22 mouse cellular contexts compared by ENCODE assay signal in the genomic region with DNA sequence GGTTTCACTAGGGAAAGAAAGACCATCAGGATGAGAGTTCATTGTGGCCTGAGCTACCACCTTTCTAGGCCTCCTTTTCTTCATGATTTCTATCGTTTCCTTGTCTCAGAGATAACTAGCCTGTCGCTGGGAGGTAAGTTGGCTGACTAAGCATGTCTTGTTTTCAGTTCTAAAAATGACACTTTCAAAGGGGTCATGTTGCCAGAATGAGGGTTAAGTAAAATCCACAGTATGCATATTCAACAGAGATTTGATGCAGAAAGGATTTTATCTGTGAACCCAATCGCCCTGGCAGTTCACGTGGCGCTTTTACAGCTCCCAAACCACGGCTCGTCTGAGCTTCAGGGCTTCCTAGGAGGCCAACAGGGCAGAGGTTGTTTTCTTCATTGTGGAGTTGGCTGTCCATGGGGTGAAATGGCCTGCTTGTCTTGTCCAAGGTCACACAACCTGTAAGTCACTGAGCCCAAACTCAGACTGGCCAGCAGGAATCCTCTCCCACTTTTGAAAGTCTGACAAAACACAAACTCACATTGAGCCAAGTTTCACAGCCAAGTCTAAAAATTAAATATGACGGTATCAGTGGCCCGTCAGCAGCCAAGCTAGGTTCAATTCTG. TPM values are rescaled to one million over a fixed set of nuclear protein-coding genes. Genes with fewer than 3 reads are reported as not detected.
A peak's percentile ranks its signal among the peaks of the same experiment; 100 is the strongest.
DNase-seq lines count a peak whose midpoint lies in the region; ATAC-seq lines count a peak whose summit lies in the region.
"Had no signal": no experiment of that assay in that cellular context is flagged by ENCODE, and none has a peak within 500 bp of the region (broad histone marks: within the 10 kb centered on the region; RNA-seq: fewer than 3 reads in every experiment).

No protein-coding gene starts in this region.

- no peak for DNase-seq in forebrain, embryonic 10.5 days (ENCODE audit: extremely low spot score, low spot score)
- DNase-seq in kidney, postnatal 14 days = peak; percentile 6
- peak; percentile 15 to 37 for DNase-seq in kidney, postnatal 36 days
- DNase-seq: cerebellum, adult 2 months; cerebellum, postnatal 36 days; embryo, embryonic 11 days; lung, embryonic 14.5 days; thymus, postnatal 14 days had no signal

- no peaks in the 10 kb centered on the region for H3K36me3 ChIP-seq in forebrain, embryonic 10.5 days (replicated peaks)
- no peaks in the 10 kb centered on the region for H3K36me3 ChIP-seq in forebrain, embryonic 15.5 days
- H3K36me3 ChIP-seq in hindbrain, embryonic 13.5 days = no peaks in the 10 kb centered on the region
- H3K36me3 ChIP-seq in hindbrain, embryonic 16.5 days (ENCODE audit: control insufficient read depth, insufficient read depth, low read length) = no peaks in the 10 kb centered on the region
- no peaks in the 10 kb centered on the region for H3K36me3 ChIP-seq in kidney, embryonic 15.5 days
- H3K36me3 ChIP-seq: embryonic facial prominence, embryonic 13.5 days; limb, embryonic 13.5 days; midbrain, embryonic 13.5 days; neural tube, embryonic 12.5 days had no signal

- 71% methylated on average over 9 of the region's 9 CpGs for WGBS in forebrain, embryonic 10.5 days
- WGBS in forebrain, embryonic 15.5 days = 47% methylated on average over 9 of the region's 9 CpGs
- WGBS in hindbrain, embryonic 13.5 days = 71% methylated on average over 9 of the region's 9 CpGs
- 68% methylated on average over 9 of the region's 9 CpGs for WGBS in hindbrain, embryonic 16.5 days
- WGBS in kidney, embryonic 15.5 days = 66% methylated on average over 9 of the region's 9 CpGs

- H3K27me3 ChIP-seq in forebrain, embryonic 10.5 days (ENCODE audit: poor library complexity, severe bottlenecking) = peaks cover 9% of the 10 kb centered on the region; the same call in 1 of the 2 replicates
- no peaks in the 10 kb centered on the region for H3K27me3 ChIP-seq in forebrain, embryonic 15.5 days
- H3K27me3 ChIP-seq in hindbrain, embryonic 13.5 days = no peaks in the 10 kb centered on the region
- no peaks in the 10 kb centered on the region for H3K27me3 ChIP-seq in hindbrain, embryonic 16.5 days (replicated peaks; ENCODE audit: control insufficient read depth, insufficient read depth, low read length)
- H3K27me3 ChIP-seq in kidney, embryonic 15.5 days = peaks cover 4% of the 10 kb centered on the region; the same call in 1 of the 2 replicates
- H3K27me3 ChIP-seq: midbrain, embryonic 13.5 days; neural tube, embryonic 12.5 days had no signal

- no peak overlapping the region for H3K4me2 ChIP-seq in forebrain, embryonic 15.5 days (replicated peaks)
- H3K4me2 ChIP-seq in hindbrain, embryonic 13.5 days = no peak overlapping the region
- H3K4me2 ChIP-seq in hindbrain, embryonic 16.5 days (ENCODE audit: low read length) = no peak overlapping the region
- no peak overlapping the region for H3K4me2 ChIP-seq in kidney, embryonic 15.5 days
- H3K4me2 ChIP-seq: heart, embryonic 11.5 days; limb, embryonic 13.5 days; lung, embryonic 14.5 days; midbrain, embryonic 13.5 days; neural tube, embryonic 12.5 days had no signal

- no peaks in the 10 kb centered on the region for H3K9me3 ChIP-seq in forebrain, embryonic 10.5 days
- H3K9me3 ChIP-seq in forebrain, embryonic 15.5 days = no peaks in the 10 kb centered on the region
- H3K9me3 ChIP-seq in hindbrain, embryonic 13.5 days = no peaks in the 10 kb centered on the region
- no peaks in the 10 kb centered on the region for H3K9me3 ChIP-seq in hindbrain, embryonic 16.5 days (ENCODE audit: control insufficient read depth, low read length)
- H3K9me3 ChIP-seq in kidney, embryonic 15.5 days (replicated peaks) = no peaks in the 10 kb centered on the region
- H3K9me3 ChIP-seq: embryonic facial prominence, embryonic 13.5 days; limb, embryonic 13.5 days; midbrain, embryonic 13.5 days; neural tube, embryonic 12.5 days had no signal

- ATAC-seq in forebrain, embryonic 15.5 days (replicated peaks) = no peak
- ATAC-seq in hindbrain, embryonic 13.5 days (ENCODE audit: low FRiP score) = no peak
- ATAC-seq in hindbrain, embryonic 16.5 days = no peak
- ATAC-seq in kidney, embryonic 15.5 days (replicated peaks; ENCODE audit: low FRiP score) = no peak
- ATAC-seq: CD4-positive, CD25-positive, alpha-beta regulatory T cell, adult 4 months; inflammation-experienced regulatory T-cells, adult 6 months; midbrain, embryonic 13.5 days had no signal

- H3K4me1 ChIP-seq in forebrain, embryonic 10.5 days = peaks cover 42% of the 10 kb centered on the region
- H3K4me1 ChIP-seq in forebrain, embryonic 15.5 days = 0 out of 2 replicates have a peak, but pooled peaks cover 7% of the 10 kb centered on the region
- H3K4me1 ChIP-seq in hindbrain, embryonic 13.5 days (replicated peaks) = peaks cover 26% of the 10 kb centered on the region
- H3K4me1 ChIP-seq in hindbrain, embryonic 16.5 days (ENCODE audit: control insufficient read depth, insufficient read depth, low read depth, low read length) = no peaks in the 10 kb centered on the region
- H3K4me1 ChIP-seq in kidney, embryonic 15.5 days = no peaks in the 10 kb centered on the region; the same call in 1 of the 2 replicates

- H3K4me3 ChIP-seq in forebrain, embryonic 10.5 days = no peak overlapping the region
- no peak overlapping the region for H3K4me3 ChIP-seq in forebrain, embryonic 15.5 days
- H3K4me3 ChIP-seq in hindbrain, embryonic 13.5 days = no peak overlapping the region
- H3K4me3 ChIP-seq in hindbrain, embryonic 16.5 days (ENCODE audit: low read length) = no peak overlapping the region
- no peak overlapping the region for H3K4me3 ChIP-seq in kidney, embryonic 15.5 days (replicated peaks)
- H3K4me3 ChIP-seq: embryonic facial prominence, embryonic 13.5 days; erythroblast, embryonic 14.5 days; limb, embryonic 13.5 days; midbrain, embryonic 13.5 days; neural tube, embryonic 12.5 days had no signal

- 0 out of 2 replicates have a peak overlapping the region, but pooled peaks have one; percentile 26 for H3K27ac ChIP-seq in forebrain, embryonic 10.5 days
- no peak overlapping the region for H3K27ac ChIP-seq in forebrain, embryonic 15.5 days (replicated peaks)
- H3K27ac ChIP-seq in hindbrain, embryonic 13.5 days = peak overlapping the region; percentile 45; the same call in 1 of the 2 replicates
- no peak overlapping the region for H3K27ac ChIP-seq in hindbrain, embryonic 16.5 days (ENCODE audit: low read depth, low read length)
- no peak overlapping the region for H3K27ac ChIP-seq in kidney, embryonic 15.5 days
- H3K27ac ChIP-seq: embryonic facial prominence, embryonic 13.5 days; limb, embryonic 13.5 days; liver, embryonic 14.5 days; midbrain, embryonic 13.5 days; neural tube, embryonic 12.5 days had no signal

- H3K9ac ChIP-seq in forebrain, embryonic 15.5 days (replicated peaks) = no peak overlapping the region
- no peak overlapping the region for H3K9ac ChIP-seq in hindbrain, embryonic 13.5 days
- no peak overlapping the region for H3K9ac ChIP-seq in hindbrain, embryonic 16.5 days (ENCODE audit: low read depth, low read length)
- no peak overlapping the region for H3K9ac ChIP-seq in kidney, embryonic 15.5 days
- H3K9ac ChIP-seq: embryonic facial prominence, embryonic 13.5 days; limb, embryonic 13.5 days; liver, embryonic 14.5 days; lung, embryonic 14.5 days; midbrain, embryonic 13.5 days; neural tube, embryonic 12.5 days had no signal

RNA-seq across cellular contexts. Expression of a gene that starts 39.0 kb away (rescaled TPM):
- polyA plus RNA-seq in forebrain, embryonic 10.5 days (2016; fragmentation: Nextera tagmentation; extraction: Ambion mirVana) = 0.29 and 0.42 TPM in 2 replicates
- polyA plus RNA-seq in forebrain, embryonic 15.5 days (2015; fragmentation: Nextera tagmentation; extraction: Ambion mirVana) = 1.8 and 2.4 TPM in 2 replicates
- polyA plus RNA-seq in hindbrain, embryonic 13.5 days (2015; fragmentation: Nextera tagmentation; extraction: Ambion mirVana) = 0.74 and 2.9 TPM in 2 replicates
- 1.9 and 2.7 TPM in 2 replicates for polyA plus RNA-seq in hindbrain, embryonic 16.5 days (2015; fragmentation: Nextera tagmentation; extraction: Ambion mirVana)
- 0.50 TPM in 1 of 2 replicates, not detected in the other for polyA plus RNA-seq in kidney, embryonic 15.5 days (2015; fragmentation: Nextera tagmentation; extraction: Ambion mirVana)
- polyA plus RNA-seq: embryonic facial prominence, embryonic 13.5 days; erythroblast, embryonic 14.5 days; heart, embryonic 11.5 days; heart, postnatal 0 days; inflammation-experienced regulatory T-cells, adult 6 months; limb, embryonic 13.5 days; liver, embryonic 14.5 days; neural tube, embryonic 12.5 days had no signal

RNA-seq across cellular contexts. Expression of a gene that starts 41.4 kb away (rescaled TPM):
- 1.1 and 1.2 TPM in 2 replicates for polyA plus RNA-seq in forebrain, embryonic 10.5 days (2016; fragmentation: Nextera tagmentation; extraction: Ambion mirVana)
- 9.4 and 12.9 TPM in 2 replicates for polyA plus RNA-seq in forebrain, embryonic 15.5 days (2015; fragmentation: Nextera tagmentation; extraction: Ambion mirVana)
- 9.8 and 10.0 TPM in 2 replicates for polyA plus RNA-seq in hindbrain, embryonic 13.5 days (2015; fragmentation: Nextera tagmentation; extraction: Ambion mirVana)
- 16.0 and 18.5 TPM in 2 replicates for polyA plus RNA-seq in hindbrain, embryonic 16.5 days (2015; fragmentation: Nextera tagmentation; extraction: Ambion mirVana)
- polyA plus RNA-seq in kidney, embryonic 15.5 days (2015; fragmentation: Nextera tagmentation; extraction: Ambion mirVana) = 1.00 and 1.1 TPM in 2 replicates

RNA-seq across cellular contexts. Expression of a gene that starts 50.0 kb away (rescaled TPM):
- 160 and 167 TPM in 2 replicates for polyA plus RNA-seq in forebrain, embryonic 10.5 days (2016; fragmentation: Nextera tagmentation; extraction: Ambion mirVana)
- 221 and 222 TPM in 2 replicates for polyA plus RNA-seq in forebrain, embryonic 15.5 days (2015; fragmentation: Nextera tagmentation; extraction: Ambion mirVana)
- 220 and 230 TPM in 2 replicates for polyA plus RNA-seq in hindbrain, embryonic 13.5 days (2015; fragmentation: Nextera tagmentation; extraction: Ambion mirVana)
- 216 and 224 TPM in 2 replicates for polyA plus RNA-seq in hindbrain, embryonic 16.5 days (2015; fragmentation: Nextera tagmentation; extraction: Ambion mirVana)
- 126 and 131 TPM in 2 replicates for polyA plus RNA-seq in kidney, embryonic 15.5 days (2015; fragmentation: Nextera tagmentation; extraction: Ambion mirVana)

Comparison
In these comparisons a context has a peak if more than half of its experiments do, and no peak if none do; other contexts are left out.
1. H3K27ac ChIP-seq: peak in forebrain, embryonic 10.5 days (single experiment) and hindbrain, embryonic 13.5 days (single experiment); none in forebrain, embryonic 15.5 days (single experiment), hindbrain, embryonic 16.5 days (single experiment) and kidney, embryonic 15.5 days (single experiment).